Mouse (Mus musculus) liver, adult 2 months (tissue): ENCODE results near the gene 9030612E09Rik.

Experiments
- CTCF ChIP-seq: fragments of 200-500 bp; IDR thresholded peaks from 2 replicates; pipeline ENCODE4 v1.5.1; 2011; ENCODE audit warnings: low read depth, low read length, control low read depth
- POLR2A ChIP-seq: fragments of 200-500 bp; IDR thresholded peaks from 2 replicates; pipeline ENCODE4 v1.6.1; 2011; ENCODE audit warnings: low read length, control low read depth; ENCODE audit not compliant: insufficient read depth; ENCODE audit errors: extremely low read depth

- TF ChIP-seq CTCF (no peak), POLR2A (no peak)
These were observed 15.2 kb upstream of the 9030612E09Rik start for GRCm38 (mm10) chr10:43159333-43159732.
